Mouse (Mus musculus) common myeloid progenitor, adult 5-6 weeks (primary cell): ENCODE data around the gene Gm29110. TPM values are rescaled to one million over a fixed set of nuclear protein-coding genes. Genes with fewer than 3 reads are reported as not detected.
"Not testable (repeated sequence)": the region's sequence is repeated elsewhere in the genome, so short reads cannot be mapped to it uniquely, and the experiment has no call there.

Experiments used
- ATAC-seq: replicated peaks from 2 replicates; pipeline ENCODE4 v1.8.0; 2016; ENCODE audit warnings: low read depth, mild to moderate bottlenecking, moderate TSS enrichment, inconsistent platforms; ENCODE audit not compliant: poor library complexity, severe bottlenecking
- total RNA-seq: library from RNA; stranded (forward); fragments of 200-1000, 187-1606 nt; gene quantifications from 2 replicates; pipeline ENCODE4 v1.2.3, GENCODE M21; 2017

Gm29110 gene
- total RNA-seq = not detected in 2 replicates

DNA sequence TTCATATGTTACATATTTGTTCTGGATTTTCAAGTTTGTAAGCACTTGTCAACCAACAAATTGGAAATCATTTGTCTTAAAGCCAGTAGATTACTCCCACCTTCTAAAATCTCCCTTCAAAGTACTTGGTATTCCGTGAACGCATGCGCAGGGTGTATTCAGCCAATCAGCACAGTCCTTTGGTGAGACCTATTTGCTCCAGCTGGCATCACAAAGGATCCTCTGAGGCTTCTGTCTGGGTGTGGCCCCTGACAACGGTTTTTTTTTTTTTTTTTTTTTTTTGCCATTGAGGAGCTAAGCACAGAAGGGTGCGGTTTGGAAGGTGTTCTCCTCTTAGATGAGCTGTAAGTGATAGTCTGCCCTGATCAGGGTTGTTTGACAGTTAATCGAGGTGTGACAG, at the start of gene Gm29110:
Gene Gm29110 (plus strand): TSS at position 301 of the 400 bp plus-strand sequence.
- not testable (repeated sequence) for ATAC-seq

Other genes with a start within 250 kb of the Gm29110 start
- gene Gm21913, start 153.4 kb downstream of the Gm29110 start, total RNA-seq = not detected in 2 replicates